Mouse (Mus musculus) hindbrain, embryonic 14.5 days (tissue): ENCODE data around the gene Phc3. TPM values are rescaled to one million over a fixed set of nuclear protein-coding genes. Genes with fewer than 3 reads are reported as not detected.

Experiments
- ATAC-seq: fragments of 200-750 bp; cut with Nextera tagmentation; 2 replicates; pipeline ENCODE4 v1.8.0; 2017; ENCODE audit warnings: moderate number of reproducible peaks, mild to moderate bottlenecking, moderate TSS enrichment, moderate library complexity; ENCODE audit not compliant: low FRiP score
- DNase-seq: peaks from one replicate; pipeline ENCODE4 v3.0.0-alpha.2; 2015; ENCODE audit warnings: low spot score
- H3K27ac ChIP-seq: fragments of 300-500 bp; sonication (generic); 2 replicates; pipeline ENCODE4 v1.5.1; 2014; ENCODE audit warnings: mild to moderate bottlenecking, moderate library complexity
- H3K27me3 ChIP-seq: fragments of 300-500 bp; sonication (generic); 2 replicates; pipeline ENCODE4 v1.6.1; 2014; ENCODE audit warnings: mild to moderate bottlenecking, low read length, mixed read lengths; ENCODE audit not compliant: control insufficient read depth, insufficient read depth
- H3K36me3 ChIP-seq: fragments of 300-500 bp; sonication (generic); replicated peaks from 2 replicates; pipeline ENCODE4 v1.6.1; 2014; ENCODE audit not compliant: control insufficient read depth, insufficient read depth
- H3K4me1 ChIP-seq: fragments of 300-500 bp; sonication (generic); replicated peaks from 2 replicates; pipeline ENCODE4 v1.6.1; 2014; ENCODE audit warnings: antibody characterized with exemption, low read length, mixed read lengths; ENCODE audit not compliant: control insufficient read depth, insufficient read depth
- H3K4me2 ChIP-seq: fragments of 300-500 bp; sonication (generic); replicated peaks from 2 replicates; pipeline ENCODE4 v1.6.1; 2014; ENCODE audit warnings: mild to moderate bottlenecking, moderate library complexity
- H3K4me3 ChIP-seq: fragments of 300-500 bp; sonication (generic); replicated peaks from 2 replicates; pipeline ENCODE4 v1.5.1; 2014; ENCODE audit warnings: mild to moderate bottlenecking, low read length
- H3K9ac ChIP-seq: fragments of 300-500 bp; sonication (generic); 2 replicates; pipeline ENCODE4 v1.6.1; 2014
- H3K9me3 ChIP-seq: fragments of 300-500 bp; sonication (generic); 2 replicates; pipeline ENCODE4 v1.6.1; 2016; ENCODE audit warnings: low read length; ENCODE audit not compliant: control insufficient read depth
- WGBS: fragments of 180-500 bp; shearing (Covaris S2); extraction: QIAGEN DNeasy Blood & Tissue Kit; methylation state at CpG from one replicate; pipeline ENCODE4 v1.1.7; 2014; 5-methylcytosine and 5-hydroxymethylcytosine counted together
- polyA plus RNA-seq: library from polyadenylated mRNA; unstranded; fragments of >200 nt; fragmentation: Nextera tagmentation; extraction: Ambion mirVana; gene quantifications from 2 replicates; pipeline ENCODE4 v1.2.1, GENCODE M21; 2014

Phc3 gene
- polyA plus RNA-seq, 1 experiment from 2014 or later = 9.9 TPM

DNA sequence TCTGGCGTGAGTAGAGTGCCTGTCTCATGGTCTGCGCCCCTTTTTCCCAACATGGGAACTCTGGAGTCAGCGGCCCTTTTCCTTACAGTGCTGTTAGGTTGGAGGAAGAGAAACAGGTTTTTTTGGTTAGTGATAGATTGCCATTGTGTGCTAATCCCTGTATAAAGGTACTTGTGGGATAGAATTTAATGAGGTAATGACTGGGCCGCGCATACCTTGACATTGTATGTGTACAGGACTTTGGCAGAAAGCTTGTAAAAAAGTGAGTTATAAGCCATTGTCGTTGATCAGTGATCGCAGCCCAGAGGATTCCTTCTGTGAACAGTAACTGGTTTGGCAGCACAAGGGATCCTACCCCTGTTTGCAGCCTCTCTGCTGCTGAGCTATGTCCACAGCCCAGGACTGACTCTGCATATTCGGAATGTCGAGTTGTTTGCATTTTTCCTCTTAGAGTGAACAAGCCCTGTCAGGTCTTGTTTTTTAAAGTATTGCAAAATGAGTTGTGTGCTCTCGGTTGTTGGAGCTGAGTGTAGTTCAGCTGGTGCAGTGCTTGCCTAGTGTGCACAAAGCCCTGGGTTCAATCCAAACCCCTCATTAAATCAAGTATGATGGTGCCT lies 30.3 kb upstream of the Phc3 start:
- 73% methylated on average over 10 of the region's 10 CpGs for WGBS
- Histone ChIP-seq H3K27me3 (no peaks in the 10 kb centered on the region), H3K27ac (no peak overlapping the region), H3K9me3 (no peaks in the 10 kb centered on the region), H3K4me2 (no peak overlapping the region), H3K9ac (no peak overlapping the region), H3K4me1 (peaks cover 14% of the 10 kb centered on the region), H3K36me3 (no peaks in the 10 kb centered on the region), H3K4me3 (no peak overlapping the region)
- DNase-seq = no peak
- no peak for ATAC-seq

DNA sequence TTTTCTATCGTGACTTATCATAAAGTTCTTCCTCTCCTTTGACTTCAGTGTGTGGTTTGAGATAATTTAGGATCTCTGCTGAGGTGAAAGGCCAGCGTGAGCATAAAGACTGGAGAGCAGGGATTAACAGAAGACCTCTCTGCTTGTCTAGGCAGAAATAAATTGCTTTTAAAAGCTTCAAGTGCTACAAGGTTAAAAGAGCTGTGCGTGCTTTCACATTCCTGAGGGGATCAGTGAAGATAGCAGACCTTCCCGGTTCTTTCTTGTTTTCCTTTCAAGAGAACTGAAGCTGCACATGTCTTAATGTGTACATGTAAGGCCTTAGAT lies 27.4 kb upstream of the Phc3 start:
- DNase-seq (no peak), ATAC-seq (no peak)
- Histone ChIP-seq H3K36me3 (no peaks in the 10 kb centered on the region), H3K4me2 (peak overlapping the region; percentile 65), H3K27ac (no peak overlapping the region), H3K9me3 (no peaks in the 10 kb centered on the region), H3K4me3 (peak overlapping the region; percentile 79), H3K27me3 (no peaks in the 10 kb centered on the region), H3K4me1 (peaks cover 14% of the 10 kb centered on the region), H3K9ac (peak overlapping the region; percentile 80)
- 3% methylated on average over 4 of the region's 4 CpGs for WGBS

DNA sequence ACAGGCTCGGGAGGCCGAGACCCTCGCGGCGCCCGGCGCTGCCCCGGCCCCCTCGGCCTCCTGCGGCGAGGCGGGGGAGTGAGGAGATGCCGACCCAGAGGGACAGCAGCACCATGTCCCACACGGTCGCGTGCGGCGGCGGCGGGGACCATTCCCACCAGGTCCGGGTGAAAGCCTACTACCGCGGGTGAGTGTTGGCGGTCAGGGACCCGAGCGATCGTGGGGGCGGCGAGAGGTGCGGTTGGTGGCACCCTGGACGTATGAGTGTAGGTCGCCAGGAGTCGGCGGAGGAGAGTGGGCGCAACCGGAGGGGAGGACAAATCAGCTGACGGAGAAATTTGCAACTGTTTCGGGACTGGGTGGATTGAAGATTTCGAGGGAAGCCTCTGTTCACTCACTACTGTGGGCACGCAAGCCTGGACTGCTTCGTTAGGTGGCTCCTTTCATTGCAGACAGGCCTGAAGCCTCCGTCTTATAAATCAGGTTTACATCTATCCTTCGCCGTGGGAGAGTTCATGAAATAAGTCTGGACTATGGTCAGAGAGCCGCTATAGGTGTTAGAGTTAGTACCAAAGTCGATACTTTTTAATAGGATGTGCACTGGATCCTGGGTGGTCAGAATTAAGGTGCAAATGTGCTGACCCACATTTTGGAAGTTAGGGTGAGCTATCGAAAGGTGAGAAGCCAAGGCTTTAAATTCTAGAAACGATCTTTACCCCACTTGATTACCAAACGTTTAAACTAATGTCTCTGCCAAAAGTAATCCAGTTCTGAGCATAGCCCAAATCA lies 26.9 kb upstream of the Phc3 start:
- Histone ChIP-seq H3K36me3 (no peaks in the 10 kb centered on the region), H3K27me3 (no peaks in the 10 kb centered on the region), H3K4me2 (peak overlapping the region; percentile 65), H3K9me3 (no peaks in the 10 kb centered on the region), H3K4me1 (peaks cover 14% of the 10 kb centered on the region), H3K9ac (peak overlapping the region; percentile 80), H3K4me3 (peak overlapping the region; percentile 79), H3K27ac (peak overlapping the region; percentile 80)
- DNase-seq (peak; percentile 43), ATAC-seq (peak; percentile 76)
- WGBS = 1% methylated on average over 49 of the region's 49 CpGs

DNA sequence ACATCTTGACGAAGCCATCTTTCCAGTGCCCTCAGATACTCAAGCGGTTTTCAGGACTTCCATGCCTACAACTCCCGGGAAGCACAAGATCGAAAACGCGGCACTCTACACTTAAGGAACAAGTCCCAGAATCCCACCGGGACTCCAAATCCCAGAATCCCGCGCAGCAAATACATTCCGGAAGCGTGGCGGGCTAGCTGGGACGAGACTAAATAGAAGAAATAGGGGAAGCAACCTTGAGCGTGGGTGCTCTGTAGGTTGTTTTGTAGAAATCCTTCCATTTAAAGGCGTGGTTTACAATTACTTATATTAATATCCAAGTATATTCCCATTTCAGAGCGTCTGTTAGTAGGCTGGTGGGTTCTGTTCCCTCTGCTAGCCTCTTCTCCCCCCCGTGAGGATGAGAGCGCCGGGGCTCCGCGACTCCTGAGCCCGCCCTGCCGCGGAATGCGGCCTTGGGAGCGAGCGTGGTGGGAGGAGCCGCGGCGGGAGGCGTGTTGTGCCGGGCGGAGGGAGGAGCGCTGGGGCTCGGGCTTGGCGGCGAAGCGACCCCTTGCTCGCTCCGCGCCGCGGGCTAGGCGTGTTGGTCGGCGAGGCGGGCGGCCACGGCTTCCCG lies 26.2 kb upstream of the Phc3 start, which contains the start of gene Prkci:
Gene Prkci, plus strand, starts transcription at position 465 of the 616 bp plus-strand sequence.
- peak; percentile 99 for ATAC-seq
- Histone ChIP-seq H3K4me3 (peak within 1 kb of the TSS; percentile 79), H3K9ac (peak within 1 kb of the TSS; percentile 80), H3K9me3 (no peaks in the 10 kb centered on the region), H3K4me1 (peaks cover 14% of the 10 kb centered on the region), H3K4me2 (peak within 1 kb of the TSS; percentile 65), H3K27ac (peak within 1 kb of the TSS; percentile 80), H3K27me3 (no peaks in the 10 kb centered on the region), H3K36me3 (no peaks in the 10 kb centered on the region)
- WGBS = under 1% methylated on average over 46 of the region's 50 CpGs
- DNase-seq = peak; percentile 97

DNA sequence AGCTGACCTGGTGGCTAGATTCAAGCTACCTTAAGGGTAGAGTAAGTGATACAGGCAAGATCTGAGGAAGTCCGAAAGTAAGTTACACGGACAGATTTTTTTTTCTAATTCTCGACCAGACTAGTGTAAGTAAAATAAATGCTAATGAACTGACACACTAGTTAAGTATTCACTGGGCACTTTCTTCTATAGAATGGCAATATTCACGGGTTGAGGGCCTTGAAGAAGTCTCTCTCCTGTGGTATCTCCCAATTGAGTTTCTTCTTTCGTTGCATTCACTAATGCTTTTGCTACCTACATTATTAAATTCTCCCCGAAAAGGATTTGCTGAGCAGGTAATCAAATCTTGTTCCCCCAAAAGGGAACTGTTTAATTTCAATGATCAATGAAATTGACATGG lies 25.6 kb upstream of the Phc3 start:
- H3K9me3 ChIP-seq = no peaks in the 10 kb centered on the region
- H3K4me1 ChIP-seq = peaks cover 14% of the 10 kb centered on the region
- peak overlapping the region; percentile 79 for H3K4me3 ChIP-seq
- peak overlapping the region; percentile 65 for H3K4me2 ChIP-seq
- no peak overlapping the region for H3K27ac ChIP-seq
- ATAC-seq = no peak
- no peaks in the 10 kb centered on the region for H3K27me3 ChIP-seq
- H3K9ac ChIP-seq = peak overlapping the region; percentile 80; the same call in 1 of the 2 replicates
- no peak for DNase-seq
- 27% methylated on average over 6 of the region's 6 CpGs for WGBS
- H3K36me3 ChIP-seq = no peaks in the 10 kb centered on the region

DNA sequence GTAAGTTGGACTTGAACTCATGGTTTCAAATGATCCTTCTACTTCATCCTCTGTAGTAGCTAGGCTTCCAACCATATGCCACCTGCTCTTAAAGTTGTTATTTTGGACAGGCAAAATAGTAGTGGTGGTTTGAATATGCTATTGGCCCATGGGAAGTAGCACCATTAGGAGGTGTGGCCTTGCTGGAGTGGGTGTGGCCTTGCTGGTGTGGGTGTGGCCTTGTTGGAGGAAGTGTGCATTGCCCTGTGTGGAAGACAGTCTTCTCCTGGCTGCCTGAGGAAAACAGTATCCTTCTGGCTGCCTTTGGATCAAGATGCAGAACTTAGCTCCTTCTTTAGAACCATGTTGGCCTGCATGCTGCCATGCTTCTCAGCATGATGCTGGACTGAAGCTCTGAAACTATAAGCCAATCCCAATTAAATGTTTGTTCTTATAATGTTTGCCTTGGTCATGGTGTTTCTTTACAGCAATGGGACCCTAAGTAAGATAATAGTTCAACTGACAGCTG lies 23.9 kb upstream of the Phc3 start:
- Histone ChIP-seq H3K36me3 (no peaks in the 10 kb centered on the region), H3K27me3 (no peaks in the 10 kb centered on the region), H3K4me1 (peaks cover 14% of the 10 kb centered on the region), H3K9me3 (no peaks in the 10 kb centered on the region), H3K4me3 (no peak overlapping the region), H3K4me2 (no peak overlapping the region), H3K9ac (no peak overlapping the region), H3K27ac (no peak overlapping the region)
- DNase-seq (no peak), ATAC-seq (no peak)

DNA sequence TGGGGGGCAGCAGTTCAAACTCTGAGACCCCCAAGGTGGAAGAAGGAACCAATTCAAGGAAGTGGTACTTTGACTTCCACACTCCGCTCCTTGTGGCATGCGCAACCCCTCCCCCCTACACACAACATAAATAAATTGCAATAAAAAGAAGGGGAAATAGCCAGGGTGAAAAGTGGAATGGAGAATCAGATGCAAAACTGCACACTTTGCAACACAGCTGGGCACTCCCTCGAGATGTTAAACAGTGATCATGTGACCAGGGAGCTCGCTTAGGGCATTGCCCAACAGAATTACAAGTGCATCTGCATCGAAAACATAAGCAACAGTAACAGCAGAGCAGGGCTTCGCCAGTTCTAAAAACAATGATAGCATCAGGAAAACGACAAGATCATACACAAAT lies 22.9 kb upstream of the Phc3 start:
- Histone ChIP-seq H3K4me1 (peaks cover 14% of the 10 kb centered on the region), H3K9me3 (no peaks in the 10 kb centered on the region), H3K27ac (no peak overlapping the region), H3K36me3 (no peaks in the 10 kb centered on the region), H3K4me3 (no peak overlapping the region), H3K9ac (no peak overlapping the region), H3K27me3 (no peaks in the 10 kb centered on the region), H3K4me2 (no peak overlapping the region)
- WGBS = 79% methylated on average over 7 of the region's 7 CpGs
- ATAC-seq (no peak), DNase-seq (no peak)

DNA sequence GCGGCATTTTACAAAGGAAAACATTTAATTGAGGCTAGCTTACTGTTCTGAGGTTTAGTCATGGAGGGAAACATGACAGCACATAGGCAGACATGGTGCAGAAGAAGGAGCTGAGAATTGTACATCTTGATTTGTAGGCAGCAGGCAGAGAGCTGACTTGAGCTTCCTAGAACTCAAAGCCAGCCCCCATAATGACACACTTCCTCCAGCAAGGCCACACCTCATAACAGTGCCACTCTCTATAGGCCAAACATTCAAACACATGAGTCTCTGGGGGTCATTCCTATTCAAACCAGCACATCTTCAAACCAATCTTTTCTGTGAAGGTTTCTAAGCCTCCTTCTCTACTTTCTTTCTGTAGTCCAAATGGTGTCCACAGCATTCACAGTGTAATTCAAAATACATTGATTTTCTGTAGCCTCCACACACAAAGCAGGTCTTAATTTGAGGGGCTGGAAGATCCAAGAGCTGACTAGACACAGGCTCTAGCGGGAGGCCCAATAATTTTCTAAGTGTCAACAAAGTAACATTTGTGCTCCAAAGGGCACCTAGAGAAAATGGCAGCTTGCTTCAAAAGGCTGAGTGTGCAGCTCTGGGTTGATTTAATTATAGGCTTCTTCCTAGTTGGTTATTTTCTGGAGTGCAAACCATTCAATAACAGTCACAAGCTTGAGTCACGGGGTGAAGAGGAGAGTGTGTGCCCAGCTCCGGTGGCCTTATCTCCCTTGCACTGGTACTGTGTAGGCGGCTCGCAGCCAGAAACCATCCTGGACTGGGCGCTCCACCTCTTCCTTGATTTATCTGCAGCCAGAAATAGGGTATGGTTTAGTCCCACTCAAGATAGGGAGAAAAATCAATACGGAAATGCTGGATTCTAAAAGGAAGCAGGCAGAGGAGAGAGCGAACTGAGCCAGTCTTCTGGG lies 18.4 kb upstream of the Phc3 start:
- H3K27ac ChIP-seq = no peak overlapping the region
- 87% methylated on average over 9 of the region's 9 CpGs for WGBS
- no peaks in the 10 kb centered on the region for H3K36me3 ChIP-seq
- no peaks in the 10 kb centered on the region for H3K4me1 ChIP-seq
- DNase-seq (no peak), ATAC-seq (no peak)
- H3K4me2 ChIP-seq = no peak overlapping the region
- no peaks in the 10 kb centered on the region for H3K27me3 ChIP-seq
- H3K9ac ChIP-seq = no peak overlapping the region
- no peak overlapping the region for H3K4me3 ChIP-seq
- no peaks in the 10 kb centered on the region for H3K9me3 ChIP-seq
